Mouse (Mus musculus): ENCODE results near the gene Osgin1. TPM values are rescaled to one million over a fixed set of nuclear protein-coding genes. Genes with fewer than 3 reads are reported as not detected.

Osgin1 gene
- polyA plus RNA-seq, 1 experiment from 2014 or later = 41.2 TPM

- H3K9me3 ChIP-seq (replicated peaks) = no peaks in the 10 kb centered on the region
- no peak overlapping the region for H3K4me2 ChIP-seq
- no peak overlapping the region for H3K27ac ChIP-seq (replicated peaks)
- peaks cover 25% of the 10 kb centered on the region for H3K4me1 ChIP-seq (replicated peaks)
- peaks cover 34% of the 10 kb centered on the region for H3K36me3 ChIP-seq (replicated peaks)
- peaks cover 30% of the 10 kb centered on the region for H3K27me3 ChIP-seq
- WGBS (ENCODE audit: insufficient replicate concordance) = 82% methylated on average over 8 of the region's 8 CpGs
- H3K9ac ChIP-seq = no peak overlapping the region
- no peak overlapping the region for H3K4me3 ChIP-seq (replicated peaks)
- no peak for ATAC-seq (ENCODE audit: insufficient read depth)
Measured at GRCm38 (mm10) chr8:119442970-119443369, 9.0 kb downstream of the Osgin1 start.

- WGBS (ENCODE audit: insufficient replicate concordance) = 3% methylated on average over 41 of the region's 52 CpGs
- Histone ChIP-seq H3K4me2 (peak within 1 kb of the TSS; percentile 60), H3K4me1 (replicated peaks) (peaks cover 11% of the 10 kb centered on the region), H3K36me3 (replicated peaks) (peaks cover 30% of the 10 kb centered on the region), H3K9me3 (replicated peaks) (no peaks in the 10 kb centered on the region), H3K4me3 (replicated peaks) (peak within 1 kb of the TSS; percentile 42), H3K27me3 (peaks cover 54% of the 10 kb centered on the region), H3K27ac (replicated peaks) (no peak within 1 kb of the TSS), H3K9ac (no peak within 1 kb of the TSS)
- peak; percentile 32 for ATAC-seq (ENCODE audit: insufficient read depth)
Measured at GRCm38 (mm10) chr8:119446211-119446989, 12.5 kb downstream of the Osgin1 start, which contains the start of gene Necab2. Gene Necab2, plus strand, starts transcription at chr8:119446719.

- Histone ChIP-seq H3K4me3 (replicated peaks) (peak overlapping the region; percentile 42; the same call in 1 of the 2 replicates), H3K9ac (no peak overlapping the region), H3K4me2 (peak overlapping the region; percentile 60), H3K27me3 (peaks cover 54% of the 10 kb centered on the region), H3K4me1 (replicated peaks) (peaks cover 7% of the 10 kb centered on the region; the same call in 1 of the 2 replicates), H3K36me3 (replicated peaks) (peaks cover 24% of the 10 kb centered on the region), H3K9me3 (replicated peaks) (no peaks in the 10 kb centered on the region), H3K27ac (replicated peaks) (no peak overlapping the region)
- 1% methylated on average over 46 of the region's 80 CpGs for WGBS (ENCODE audit: insufficient replicate concordance)
- ATAC-seq (ENCODE audit: insufficient read depth) = peak; percentile 8; the same call in 1 of the 2 replicates
Measured at GRCm38 (mm10) chr8:119446990-119447780, 13.3 kb downstream of the Osgin1 start.

DNA sequence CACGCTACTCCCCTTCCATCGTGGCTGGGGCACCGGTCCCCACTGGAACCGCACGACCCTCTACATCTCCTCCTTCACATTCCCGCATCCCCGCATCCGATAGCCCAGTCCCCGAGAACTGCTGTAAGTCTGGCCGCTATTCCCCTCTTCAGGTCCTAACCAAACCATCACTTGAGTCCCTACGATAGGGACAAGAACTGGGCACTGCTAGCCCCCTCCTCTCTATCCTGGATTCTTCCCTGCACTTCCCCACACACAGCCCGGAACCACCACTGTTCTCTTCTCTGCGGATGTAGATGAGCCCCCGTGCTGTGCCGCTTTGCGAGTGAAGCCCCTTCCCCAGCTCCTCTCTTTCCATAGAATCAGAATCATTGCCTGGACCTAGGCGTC is 13.9 kb downstream of the Osgin1 start:
- WGBS (ENCODE audit: insufficient replicate concordance) = 5% methylated on average over 17 of the region's 17 CpGs
- ATAC-seq (ENCODE audit: insufficient read depth) = no peak
- Histone ChIP-seq H3K9me3 (replicated peaks) (no peaks in the 10 kb centered on the region), H3K4me1 (replicated peaks) (0 out of 2 replicates have a peak, but pooled peaks cover 7% of the 10 kb centered on the region), H3K36me3 (replicated peaks) (peaks cover 18% of the 10 kb centered on the region), H3K9ac (no peak overlapping the region), H3K4me3 (replicated peaks) (no peak overlapping the region), H3K27me3 (peaks cover 54% of the 10 kb centered on the region), H3K4me2 (no peak overlapping the region), H3K27ac (replicated peaks) (no peak overlapping the region)

GRCm38 (mm10) chr8:119449627-119450026 is 15.7 kb downstream of the Osgin1 start:
- Histone ChIP-seq H3K36me3 (replicated peaks) (0 out of 2 replicates have a peak, but pooled peaks cover 6% of the 10 kb centered on the region), H3K4me1 (replicated peaks) (0 out of 2 replicates have a peak, but pooled peaks cover 7% of the 10 kb centered on the region), H3K9ac (no peak overlapping the region), H3K27me3 (peaks cover 54% of the 10 kb centered on the region), H3K4me2 (no peak overlapping the region), H3K9me3 (replicated peaks) (no peaks in the 10 kb centered on the region), H3K27ac (replicated peaks) (no peak overlapping the region), H3K4me3 (replicated peaks) (no peak overlapping the region)
- 58% methylated on average over 12 of the region's 12 CpGs for whole genome bisulfite sequencing (ENCODE audit: insufficient replicate concordance)
- ATAC-seq (ENCODE audit: insufficient read depth) = no peak

DNA sequence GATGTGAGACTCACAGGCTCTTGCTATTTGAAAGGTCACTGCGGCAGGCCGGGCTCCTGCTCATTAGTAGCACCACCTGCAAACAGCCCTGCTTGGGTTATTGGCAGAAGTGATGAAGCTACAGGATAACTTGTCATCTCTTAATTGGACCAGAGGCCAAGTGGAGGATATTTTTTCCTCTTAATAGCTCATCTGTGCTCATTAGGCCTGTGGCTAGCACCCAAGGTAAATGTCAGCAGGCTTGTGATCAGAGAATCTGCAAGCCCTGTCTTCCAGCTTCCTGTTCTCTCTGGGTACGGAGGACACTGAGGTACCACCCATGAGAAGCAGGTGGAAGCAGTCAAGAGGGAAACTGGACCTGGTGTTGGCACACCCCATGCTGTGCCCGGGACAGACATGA is 17.2 kb downstream of the Osgin1 start:
- Histone ChIP-seq H3K27me3 (peaks cover 42% of the 10 kb centered on the region), H3K4me1 (replicated peaks) (0 out of 2 replicates have a peak, but pooled peaks cover 6% of the 10 kb centered on the region), H3K9ac (no peak overlapping the region), H3K4me3 (replicated peaks) (no peak overlapping the region), H3K9me3 (replicated peaks) (no peaks in the 10 kb centered on the region), H3K4me2 (no peak overlapping the region), H3K36me3 (replicated peaks) (no peaks in the 10 kb centered on the region), H3K27ac (replicated peaks) (no peak overlapping the region)
- no peak for ATAC-seq (ENCODE audit: insufficient read depth)
- 72% methylated on average over 4 of the region's 4 CpGs for WGBS (ENCODE audit: insufficient replicate concordance)

DNA sequence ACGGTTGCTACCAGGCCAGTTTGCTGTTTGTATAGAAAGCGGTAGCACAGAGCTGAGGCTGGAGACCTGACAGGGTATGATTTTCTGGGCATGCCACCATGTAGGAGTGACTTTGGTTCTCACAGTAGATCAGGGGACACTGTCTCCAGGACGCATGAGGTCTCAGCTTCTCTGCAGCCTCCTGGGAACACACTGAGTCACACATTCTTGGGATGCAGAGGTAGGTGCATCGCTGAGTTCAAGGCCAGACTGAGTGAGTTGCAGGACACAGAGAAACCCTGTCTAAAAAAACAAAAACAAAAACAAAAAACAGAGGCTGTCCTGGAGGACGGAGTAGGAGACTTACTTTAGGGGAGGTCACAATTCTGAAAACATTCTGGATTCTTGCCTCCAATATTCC is 19.0 kb downstream of the Osgin1 start:
- Histone ChIP-seq H3K4me2 (no peak overlapping the region), H3K9me3 (replicated peaks) (no peaks in the 10 kb centered on the region), H3K4me3 (replicated peaks) (no peak overlapping the region), H3K27me3 (peaks cover 24% of the 10 kb centered on the region), H3K9ac (no peak overlapping the region), H3K36me3 (replicated peaks) (no peaks in the 10 kb centered on the region), H3K4me1 (replicated peaks) (no peaks in the 10 kb centered on the region), H3K27ac (replicated peaks) (no peak overlapping the region)
- no peak for ATAC-seq (ENCODE audit: insufficient read depth)
- 64% methylated on average over 5 of the region's 5 CpGs for WGBS (ENCODE audit: insufficient replicate concordance)

GRCm38 (mm10) chr8:119456045-119456444 is 22.1 kb downstream of the Osgin1 start:
- H3K4me3 ChIP-seq (replicated peaks) = no peak overlapping the region
- WGBS (ENCODE audit: insufficient replicate concordance) = 67% methylated on average over 5 of the region's 5 CpGs
- H3K27ac ChIP-seq (replicated peaks) = no peak overlapping the region
- H3K27me3 ChIP-seq = peaks cover 8% of the 10 kb centered on the region
- H3K4me1 ChIP-seq (replicated peaks) = no peaks in the 10 kb centered on the region
- no peaks in the 10 kb centered on the region for H3K9me3 ChIP-seq (replicated peaks)
- H3K4me2 ChIP-seq = no peak overlapping the region
- H3K9ac ChIP-seq = no peak overlapping the region
- H3K36me3 ChIP-seq (replicated peaks) = no peaks in the 10 kb centered on the region
- no peak for ATAC-seq (ENCODE audit: insufficient read depth)

DNA sequence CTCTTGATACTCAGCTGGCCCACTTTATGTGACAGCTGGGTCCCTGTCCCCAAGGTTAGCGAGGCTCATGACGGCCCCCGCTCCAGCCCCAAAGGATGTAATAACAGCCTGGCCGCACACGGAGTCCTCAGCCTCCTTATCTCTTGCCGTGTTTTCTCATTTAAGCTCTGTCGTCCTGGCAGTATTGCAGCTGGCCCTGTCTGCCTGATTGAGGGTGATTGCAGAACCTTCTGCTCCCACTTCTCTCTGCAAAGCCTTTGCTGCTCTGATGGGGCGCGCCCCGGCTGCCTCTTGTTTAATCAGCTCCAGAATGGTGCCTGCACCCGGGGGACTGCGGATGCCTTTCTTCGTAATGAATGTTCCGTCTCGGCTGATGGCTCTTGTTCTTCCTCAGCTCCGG is 25.8 kb downstream of the Osgin1 start:
- Histone ChIP-seq H3K4me3 (replicated peaks) (no peak overlapping the region), H3K4me1 (replicated peaks) (no peaks in the 10 kb centered on the region), H3K27ac (replicated peaks) (no peak overlapping the region), H3K4me2 (no peak overlapping the region), H3K9me3 (replicated peaks) (no peaks in the 10 kb centered on the region), H3K27me3 (peaks cover 26% of the 10 kb centered on the region), H3K9ac (no peak overlapping the region), H3K36me3 (replicated peaks) (no peaks in the 10 kb centered on the region)
- WGBS (ENCODE audit: insufficient replicate concordance) = 50% methylated on average over 16 of the region's 16 CpGs
- no peak for ATAC-seq (ENCODE audit: insufficient read depth)

DNA sequence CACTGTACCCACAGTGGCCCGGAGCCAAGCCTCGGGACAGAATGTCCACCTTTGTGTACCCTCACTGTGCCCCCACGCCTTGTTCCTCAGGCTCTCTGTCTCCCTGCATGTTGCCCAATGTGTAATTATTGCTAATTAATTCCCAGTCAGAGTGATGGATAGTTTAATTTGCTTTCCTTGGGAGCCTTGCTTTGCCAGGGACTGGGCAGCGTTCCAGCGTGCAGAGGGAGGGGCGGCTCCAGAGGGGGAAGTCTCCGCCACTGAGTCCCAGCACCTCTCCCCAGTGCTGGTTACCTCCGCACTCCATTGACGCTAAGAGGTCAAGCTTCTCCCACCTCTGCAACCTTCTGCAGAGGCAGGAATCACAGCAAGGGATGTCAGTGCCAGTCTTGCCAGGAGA is 27.4 kb downstream of the Osgin1 start:
- Histone ChIP-seq H3K4me3 (replicated peaks) (no peak overlapping the region), H3K4me2 (no peak overlapping the region), H3K36me3 (replicated peaks) (no peaks in the 10 kb centered on the region), H3K27ac (replicated peaks) (no peak overlapping the region), H3K4me1 (replicated peaks) (no peaks in the 10 kb centered on the region), H3K27me3 (peaks cover 43% of the 10 kb centered on the region), H3K9ac (no peak overlapping the region), H3K9me3 (replicated peaks) (no peaks in the 10 kb centered on the region)
- WGBS (ENCODE audit: insufficient replicate concordance) = 67% methylated on average over 9 of the region's 9 CpGs
- ATAC-seq (ENCODE audit: insufficient read depth) = no peak

- Histone ChIP-seq H3K4me3 (replicated peaks) (no peak overlapping the region), H3K4me1 (replicated peaks) (no peaks in the 10 kb centered on the region), H3K9me3 (replicated peaks) (no peaks in the 10 kb centered on the region), H3K27ac (replicated peaks) (no peak overlapping the region), H3K4me2 (no peak overlapping the region), H3K36me3 (replicated peaks) (no peaks in the 10 kb centered on the region), H3K9ac (no peak overlapping the region), H3K27me3 (peaks cover 57% of the 10 kb centered on the region)
- ATAC-seq (ENCODE audit: insufficient read depth) = no peak
- WGBS (ENCODE audit: insufficient replicate concordance) = 38% methylated on average over 7 of the region's 7 CpGs
Measured at GRCm38 (mm10) chr8:119463709-119464108, 29.8 kb downstream of the Osgin1 start.
